Mouse (Mus musculus) intestine, embryonic 16.5 days (tissue): ENCODE data around the gene Copz2. TPM values are rescaled to one million over a fixed set of nuclear protein-coding genes. Genes with fewer than 3 reads are reported as not detected.
A peak's percentile ranks its signal among the peaks of the same experiment; 100 is the strongest.

Source experiments
- ATAC-seq: fragments of 200-750 bp; cut with Nextera tagmentation; 2 replicates; pipeline ENCODE4 v1.8.0; 2017; ENCODE audit warnings: moderate TSS enrichment, moderate library complexity
- H3K27ac ChIP-seq: fragments of 300-500 bp; sonication (generic); 2 replicates; pipeline ENCODE4 v1.5.1; 2014; ENCODE audit warnings: mild to moderate bottlenecking, low read length
- H3K27me3 ChIP-seq: fragments of 300-500 bp; sonication (generic); replicated peaks from 2 replicates; pipeline ENCODE4 v1.6.1; 2014; ENCODE audit warnings: low read length, control low read depth, mixed read lengths; ENCODE audit not compliant: control insufficient read depth, insufficient read depth
- H3K36me3 ChIP-seq: fragments of 300-500 bp; sonication (generic); 2 replicates; pipeline ENCODE4 v1.6.1; 2014; ENCODE audit warnings: low read length, control low read depth; ENCODE audit not compliant: control insufficient read depth, insufficient read depth
- H3K4me1 ChIP-seq: fragments of 300-500 bp; sonication (generic); 2 replicates; pipeline ENCODE4 v1.6.1; 2014; ENCODE audit warnings: low read length, control low read depth, mixed read lengths; ENCODE audit not compliant: control insufficient read depth, insufficient read depth
- H3K4me2 ChIP-seq: fragments of 300-500 bp; sonication (generic); 2 replicates; pipeline ENCODE4 v1.6.1; 2014; ENCODE audit warnings: low read depth, low read length, control low read depth
- H3K4me3 ChIP-seq: fragments of 300-500 bp; sonication (generic); 2 replicates; pipeline ENCODE4 v1.5.1; 2014; ENCODE audit warnings: mild to moderate bottlenecking, low read length
- H3K9ac ChIP-seq: fragments of 300-500 bp; sonication (generic); 2 replicates; pipeline ENCODE4 v1.6.1; 2014; ENCODE audit warnings: low read depth, low read length
- H3K9me3 ChIP-seq: fragments of 300-500 bp; sonication (generic); 2 replicates; pipeline ENCODE4 v1.6.1; 2016; ENCODE audit warnings: low read length, control low read depth; ENCODE audit not compliant: control insufficient read depth
- WGBS: fragments of 180-500 bp; shearing (Covaris S2); extraction: QIAGEN DNeasy Blood & Tissue Kit; methylation state at CpG from one replicate; pipeline ENCODE4 v1.1.7; 2014; 5-methylcytosine and 5-hydroxymethylcytosine counted together
- polyA plus RNA-seq: library from polyadenylated mRNA; unstranded; fragments of >200 nt; fragmentation: Nextera tagmentation; extraction: Ambion mirVana; gene quantifications from 2 replicates; pipeline ENCODE4 v1.2.1, GENCODE M21; 2015

Gene Copz2
- polyA plus RNA-seq, 1 experiment from 2014 or later: 81.4 TPM

DNA sequence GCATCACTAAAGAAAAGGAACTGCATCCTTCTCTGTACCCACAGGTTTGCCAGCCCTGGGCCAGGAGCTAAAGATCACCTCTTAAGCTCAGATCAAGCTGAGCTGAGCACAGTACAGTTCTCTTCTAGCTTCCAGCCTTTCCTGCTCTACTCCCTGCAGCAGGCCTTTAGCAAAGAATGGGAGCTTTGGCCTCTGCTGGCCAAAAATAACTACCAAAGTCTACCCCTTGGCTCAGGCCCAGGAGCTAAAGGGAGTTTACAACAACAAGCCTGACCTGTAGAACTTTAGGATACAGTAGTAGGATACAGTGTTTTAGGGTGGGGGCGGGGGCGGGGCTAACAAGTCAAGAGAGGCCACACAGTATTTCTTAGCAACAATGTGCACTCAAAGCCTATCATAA lies 23.2 kb upstream of the Copz2 start:
- ATAC-seq: no peak

DNA sequence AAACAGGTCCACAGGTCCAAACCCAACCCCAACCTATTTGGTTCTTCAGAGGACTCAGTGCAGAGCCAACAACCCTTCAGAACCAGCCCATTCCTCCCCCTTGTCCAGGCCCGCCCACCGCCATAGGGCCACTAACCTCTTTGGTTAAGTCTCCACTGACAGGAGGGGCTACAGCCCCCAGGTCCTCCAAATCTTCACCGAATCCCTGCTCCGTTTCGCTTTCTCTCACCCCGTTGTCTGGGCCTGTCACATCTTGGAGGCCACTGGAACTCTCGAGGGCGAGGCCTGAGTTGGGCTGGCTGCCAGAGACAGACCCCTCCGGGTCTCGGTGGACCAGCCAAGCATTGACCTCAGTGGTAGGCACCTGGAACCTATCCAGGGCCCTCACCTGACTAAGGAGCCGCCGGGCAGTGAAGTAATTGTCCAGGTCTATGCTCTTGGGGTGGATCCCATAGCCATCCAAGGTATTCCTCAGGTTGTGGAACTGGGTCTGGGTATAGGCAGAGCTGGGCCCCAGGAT lies 22.5 kb upstream of the Copz2 start:
- Histone ChIP-seq H3K9ac (no peak overlapping the region; the same call in 1 of the 2 replicates), H3K4me1 (peaks cover 57% of the 10 kb centered on the region), H3K36me3 (peaks cover 3% of the 10 kb centered on the region; the same call in 1 of the 2 replicates), H3K9me3 (no peaks in the 10 kb centered on the region), H3K27me3 (no peaks in the 10 kb centered on the region), H3K27ac (no peak overlapping the region), H3K4me3 (0 out of 2 replicates have a peak overlapping the region, but pooled peaks have one; percentile 0), H3K4me2 (peak overlapping the region; percentile 7; the same call in 1 of the 2 replicates)
- ATAC-seq: no peak
- WGBS: 70% methylated on average over 12 of the region's 12 CpGs

More for the DNA sequence above, 23.2 kb upstream of the Copz2 start:
- 83% methylated on average over 2 of the region's 2 CpGs for WGBS
- Histone ChIP-seq H3K4me2 (peak overlapping the region; percentile 7; the same call in 1 of the 2 replicates), H3K27ac (no peak overlapping the region), H3K27me3 (no peaks in the 10 kb centered on the region), H3K36me3 (peaks cover 5% of the 10 kb centered on the region), H3K9me3 (no peaks in the 10 kb centered on the region), H3K4me1 (peaks cover 57% of the 10 kb centered on the region), H3K4me3 (no peak overlapping the region), H3K9ac (no peak overlapping the region)

DNA sequence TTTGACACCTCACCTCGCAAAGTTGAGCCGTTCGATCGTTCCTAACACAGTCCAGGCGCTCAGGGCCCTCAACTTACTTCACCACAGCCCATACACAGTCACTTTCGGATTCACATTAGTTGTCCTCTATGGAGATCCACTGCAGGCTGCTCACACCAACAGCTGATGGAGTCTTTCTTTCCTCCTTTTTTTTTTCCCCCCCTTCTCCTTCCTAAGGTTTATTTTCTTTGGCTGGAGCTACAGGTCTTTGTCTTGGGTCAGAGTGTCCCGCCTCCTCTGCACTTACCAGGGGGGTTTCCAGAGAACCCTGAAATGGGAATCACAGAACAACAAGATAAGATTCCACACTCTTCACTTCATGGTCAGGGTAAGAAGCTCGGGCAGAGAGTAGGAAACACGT lies 21.8 kb upstream of the Copz2 start:
- Histone ChIP-seq H3K27me3 (no peaks in the 10 kb centered on the region), H3K4me1 (peaks cover 57% of the 10 kb centered on the region), H3K4me3 (no peak overlapping the region; the same call in 1 of the 2 replicates), H3K4me2 (peak overlapping the region; percentile 11; the same call in 1 of the 2 replicates), H3K27ac (no peak overlapping the region), H3K9ac (no peak overlapping the region; the same call in 1 of the 2 replicates), H3K9me3 (no peaks in the 10 kb centered on the region), H3K36me3 (peaks cover 3% of the 10 kb centered on the region; the same call in 1 of the 2 replicates)
- no peak for ATAC-seq
- WGBS: 70% methylated on average over 9 of the region's 9 CpGs

DNA sequence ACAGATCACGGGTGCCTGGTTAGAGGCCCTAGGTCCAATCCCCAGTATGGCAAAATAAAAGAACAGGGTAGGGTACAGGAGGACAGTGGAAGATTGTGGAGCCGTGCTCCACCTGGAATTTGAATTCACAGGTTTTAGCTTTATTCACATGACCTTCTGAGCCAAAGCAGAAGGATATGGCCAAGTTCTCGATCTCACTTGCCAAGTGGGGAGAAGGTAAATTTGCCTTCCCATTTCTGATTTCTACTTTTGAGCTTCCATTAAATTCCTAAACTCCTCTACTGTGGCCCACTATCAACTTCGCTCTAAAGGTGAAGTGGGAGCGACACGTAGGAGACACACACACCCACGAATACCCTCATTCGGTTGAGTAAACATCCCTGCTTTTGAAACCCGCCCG lies 20.8 kb upstream of the Copz2 start:
- ATAC-seq: no peak
- Histone ChIP-seq H3K9me3 (no peaks in the 10 kb centered on the region), H3K4me3 (peak overlapping the region; percentile 95), H3K4me2 (peak overlapping the region; percentile 78), H3K27ac (peak overlapping the region; percentile 99), H3K9ac (peak overlapping the region; percentile 98), H3K36me3 (peaks cover 3% of the 10 kb centered on the region; the same call in 1 of the 2 replicates), H3K27me3 (no peaks in the 10 kb centered on the region), H3K4me1 (peaks cover 50% of the 10 kb centered on the region)
- 9% methylated on average over 10 of the region's 10 CpGs for WGBS

DNA sequence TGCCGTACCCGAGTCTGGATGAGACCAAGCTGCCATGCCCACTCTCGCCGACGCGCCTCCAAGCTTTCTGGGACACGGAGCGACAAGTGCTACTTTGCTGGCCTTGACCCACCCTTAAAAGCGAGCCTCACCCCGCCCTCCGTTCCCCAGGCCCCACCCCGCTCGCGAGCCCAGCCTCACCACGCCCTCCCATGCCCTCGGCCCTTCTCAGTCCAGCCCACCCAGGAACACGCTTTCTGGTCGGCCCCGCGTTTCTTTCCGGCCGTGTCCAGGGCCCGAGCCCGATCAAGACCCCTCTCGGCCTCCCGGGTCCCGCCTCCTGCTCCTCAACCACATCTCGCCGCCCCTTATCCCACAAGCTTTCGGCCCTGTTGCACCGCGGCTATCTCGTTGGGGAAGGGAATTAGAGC lies 20.3 kb upstream of the Copz2 start:
- WGBS: under 1% methylated on average over 33 of the region's 33 CpGs
- no peaks in the 10 kb centered on the region for H3K27me3 ChIP-seq
- peak overlapping the region; percentile 95 for H3K4me3 ChIP-seq
- peaks cover 3% of the 10 kb centered on the region; the same call in 1 of the 2 replicates for H3K36me3 ChIP-seq
- peak; percentile 84 for ATAC-seq
- H3K4me2 ChIP-seq: peak overlapping the region; percentile 78
- peak overlapping the region; percentile 98 for H3K9ac ChIP-seq
- H3K27ac ChIP-seq: peak overlapping the region; percentile 99
- H3K9me3 ChIP-seq: no peaks in the 10 kb centered on the region
- peaks cover 47% of the 10 kb centered on the region for H3K4me1 ChIP-seq

DNA sequence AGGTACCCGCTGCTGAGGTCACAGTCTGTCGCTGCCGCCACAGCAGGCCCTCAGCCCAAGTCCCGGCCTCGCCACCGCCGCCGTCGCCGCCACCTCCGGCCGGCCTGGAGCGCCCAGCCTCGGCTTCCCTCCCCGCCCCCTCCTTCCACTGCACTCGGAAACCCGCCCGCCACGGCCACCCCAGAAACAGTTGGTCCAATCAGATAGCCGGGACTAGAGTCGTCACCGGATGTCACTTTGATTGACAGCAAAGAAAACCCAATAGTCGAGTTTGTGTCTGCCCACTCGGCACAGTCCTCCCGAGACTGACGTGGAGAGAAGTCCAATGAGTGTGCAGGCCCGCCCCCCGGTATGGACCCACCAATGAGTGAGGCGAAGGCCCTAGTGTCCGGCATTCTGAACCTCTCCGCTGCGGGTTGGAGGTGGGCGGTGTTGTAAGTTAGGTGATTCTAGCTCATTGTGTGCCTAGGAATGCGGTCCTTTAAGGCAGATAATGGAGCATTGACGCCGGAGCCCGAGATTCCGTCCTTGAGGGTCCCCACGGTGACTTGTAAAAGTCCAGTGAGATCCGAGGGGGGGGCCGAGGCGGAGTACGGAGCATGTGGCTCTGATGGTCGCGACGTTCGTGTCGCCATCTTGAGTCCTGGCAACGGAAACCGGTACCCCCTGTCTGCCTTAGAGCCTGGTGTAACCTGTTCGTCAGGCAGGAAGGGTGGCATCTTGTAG lies 19.7 kb upstream of the Copz2 start, which contains the start of gene Nfe2l1:
Gene Nfe2l1 (minus strand): TSS at position 156 of the 726 bp plus-strand sequence.
- WGBS: under 1% methylated on average over 51 of the region's 51 CpGs
- H3K36me3 ChIP-seq: peaks cover 3% of the 10 kb centered on the region; the same call in 1 of the 2 replicates
- H3K27me3 ChIP-seq: no peaks in the 10 kb centered on the region
- peak within 1 kb of the TSS; percentile 95 for H3K4me3 ChIP-seq
- H3K4me1 ChIP-seq: peaks cover 42% of the 10 kb centered on the region
- H3K4me2 ChIP-seq: peak within 1 kb of the TSS; percentile 78
- peak within 1 kb of the TSS; percentile 99 for H3K27ac ChIP-seq
- peak within 1 kb of the TSS; percentile 98 for H3K9ac ChIP-seq
- peak; percentile 99 for ATAC-seq
- H3K9me3 ChIP-seq: no peaks in the 10 kb centered on the region

DNA sequence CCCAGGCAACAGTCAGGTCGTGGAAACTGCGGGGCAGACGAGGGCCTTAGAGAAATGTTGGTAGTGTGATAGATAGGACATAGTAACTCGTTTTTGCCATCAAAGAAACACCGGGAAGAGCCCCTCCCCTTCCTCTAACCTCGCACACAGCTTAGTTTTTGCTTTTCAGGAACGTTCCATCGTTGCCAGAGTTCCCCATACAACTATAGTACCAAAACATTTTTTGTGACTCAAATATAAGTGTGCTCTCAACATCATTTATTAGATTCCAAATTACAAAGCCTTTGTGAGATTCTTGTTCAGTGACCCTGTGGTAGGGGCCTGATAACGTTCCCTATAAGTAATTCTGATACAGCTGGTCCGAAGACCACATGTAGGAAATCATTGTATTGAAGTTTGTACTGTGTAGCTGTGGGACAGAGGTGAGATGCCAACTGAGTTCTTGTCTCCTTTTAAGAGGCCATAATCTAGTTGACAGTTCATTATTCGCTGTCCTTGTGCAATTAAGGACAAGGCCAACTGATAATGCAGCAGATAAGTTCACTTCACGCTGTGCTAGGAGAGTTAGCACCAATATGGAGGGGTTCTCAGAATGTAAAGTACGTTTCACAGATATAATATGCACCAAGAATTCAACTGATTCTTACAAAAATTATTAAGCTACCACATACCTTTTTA lies 19.0 kb upstream of the Copz2 start:
- Histone ChIP-seq H3K27me3 (no peaks in the 10 kb centered on the region), H3K9ac (peak overlapping the region; percentile 81), H3K4me3 (peak overlapping the region; percentile 95), H3K4me1 (peaks cover 35% of the 10 kb centered on the region), H3K27ac (peak overlapping the region; percentile 93), H3K4me2 (peak overlapping the region; percentile 65), H3K36me3 (peaks cover 3% of the 10 kb centered on the region; the same call in 1 of the 2 replicates), H3K9me3 (no peaks in the 10 kb centered on the region)
- no peak for ATAC-seq
- 16% methylated on average over 13 of the region's 13 CpGs for WGBS

DNA sequence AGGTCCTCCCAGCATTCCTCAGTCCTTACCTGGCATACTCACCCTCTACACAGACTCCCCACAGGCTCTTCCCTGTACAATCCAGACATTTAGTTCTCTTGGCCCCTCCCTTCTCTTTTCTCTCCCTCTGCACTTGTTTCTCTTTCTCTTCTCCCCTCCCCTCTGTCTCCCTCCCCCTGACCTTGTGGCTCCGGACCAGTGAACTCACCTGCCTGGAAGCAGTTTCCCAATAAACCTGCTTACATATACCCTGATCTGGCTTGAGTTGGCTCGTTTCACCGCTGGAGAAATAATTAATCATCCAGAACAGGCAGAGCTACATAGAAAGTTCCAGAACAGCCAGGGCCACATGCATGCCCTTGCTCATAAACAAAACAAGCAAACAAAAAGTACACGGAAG lies 18.2 kb upstream of the Copz2 start:
- Histone ChIP-seq H3K27me3 (no peaks in the 10 kb centered on the region), H3K9ac (no peak overlapping the region), H3K4me1 (peaks cover 27% of the 10 kb centered on the region), H3K36me3 (peaks cover 3% of the 10 kb centered on the region; the same call in 1 of the 2 replicates), H3K4me2 (no peak overlapping the region), H3K27ac (no peak overlapping the region), H3K4me3 (no peak overlapping the region), H3K9me3 (no peaks in the 10 kb centered on the region)
- 63% methylated on average over 4 of the region's 4 CpGs for WGBS
- no peak for ATAC-seq

DNA sequence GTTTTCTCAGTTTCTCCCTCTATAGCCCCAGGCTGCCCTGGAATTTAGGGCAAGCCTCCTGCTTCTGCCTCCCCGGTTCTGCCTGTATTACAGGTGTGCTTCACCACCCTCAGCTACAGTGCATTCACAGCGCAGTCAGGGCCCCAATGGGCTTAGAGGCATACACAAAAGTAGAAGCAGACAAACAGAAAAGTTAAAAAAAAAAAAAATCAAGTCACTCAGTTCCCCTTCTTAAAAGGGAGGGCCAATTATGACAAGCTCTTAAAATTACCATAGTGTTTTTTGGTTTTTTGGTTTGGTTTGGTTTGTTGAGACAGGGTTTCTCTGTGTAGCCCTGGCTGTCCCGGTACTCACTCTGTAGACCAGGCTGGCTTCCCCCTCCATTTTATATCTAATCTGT lies 17.1 kb upstream of the Copz2 start:
- WGBS: 86% methylated on average over 3 of the region's 3 CpGs
- Histone ChIP-seq H3K4me2 (no peak overlapping the region), H3K9me3 (no peaks in the 10 kb centered on the region), H3K27me3 (no peaks in the 10 kb centered on the region), H3K27ac (no peak overlapping the region), H3K9ac (no peak overlapping the region), H3K4me1 (peaks cover 17% of the 10 kb centered on the region), H3K4me3 (no peak overlapping the region), H3K36me3 (peaks cover 3% of the 10 kb centered on the region; the same call in 1 of the 2 replicates)
- no peak for ATAC-seq
